Mouse (Mus musculus): ENCODE data around the gene Slc51a. TPM values are rescaled to one million over a fixed set of nuclear protein-coding genes. Genes with fewer than 3 reads are reported as not detected.
"Not testable (repeated sequence)": the region's sequence is repeated elsewhere in the genome, so short reads cannot be mapped to it uniquely, and the experiment has no call there.

Slc51a gene
- polyA plus RNA-seq, 1 experiment from 2014 or later = 2.9 TPM

DNA sequence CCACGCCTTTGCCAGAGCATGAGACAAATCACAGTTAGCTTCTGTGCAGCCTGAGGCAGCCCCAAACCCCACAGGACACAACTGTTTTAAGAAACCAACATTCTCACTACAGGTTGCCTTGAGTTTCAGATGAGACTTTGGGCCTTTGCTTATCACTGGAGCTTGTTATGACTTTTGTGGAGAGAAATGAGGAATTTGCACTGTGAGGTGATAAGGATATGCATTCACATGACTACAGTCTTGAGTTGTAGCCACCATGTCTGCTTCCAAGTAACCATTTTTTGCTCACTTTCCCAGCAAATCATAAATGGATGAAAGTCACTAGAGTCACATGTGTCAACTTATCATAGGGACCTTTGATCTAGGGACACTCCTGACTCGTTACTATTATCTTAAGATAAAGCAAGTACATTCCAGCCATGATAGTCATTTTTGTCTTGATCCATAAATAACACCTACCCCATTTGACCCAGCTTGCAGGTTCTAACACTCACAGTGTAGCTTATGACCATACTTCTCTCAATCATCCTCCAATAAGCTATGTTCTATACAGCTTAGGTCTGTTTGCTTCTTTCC lies 41.0 kb downstream of the Slc51a start:
- Histone ChIP-seq H3K4me2 (no peak overlapping the region), H3K27ac (ENCODE audit: poor library complexity, severe bottlenecking) (no peak overlapping the region), H3K9me3 (replicated peaks) (no peaks in the 10 kb centered on the region), H3K27me3 (replicated peaks) (no peaks in the 10 kb centered on the region), H3K9ac (no peak overlapping the region), H3K4me1 (replicated peaks) (peaks cover 13% of the 10 kb centered on the region), H3K36me3 (peaks cover 4% of the 10 kb centered on the region), H3K4me3 (no peak overlapping the region)
- WGBS = 43% methylated on average over 2 of the region's 2 CpGs
- no peak for ATAC-seq (ENCODE audit: insufficient number of reproducible peaks, low FRiP score)

DNA sequence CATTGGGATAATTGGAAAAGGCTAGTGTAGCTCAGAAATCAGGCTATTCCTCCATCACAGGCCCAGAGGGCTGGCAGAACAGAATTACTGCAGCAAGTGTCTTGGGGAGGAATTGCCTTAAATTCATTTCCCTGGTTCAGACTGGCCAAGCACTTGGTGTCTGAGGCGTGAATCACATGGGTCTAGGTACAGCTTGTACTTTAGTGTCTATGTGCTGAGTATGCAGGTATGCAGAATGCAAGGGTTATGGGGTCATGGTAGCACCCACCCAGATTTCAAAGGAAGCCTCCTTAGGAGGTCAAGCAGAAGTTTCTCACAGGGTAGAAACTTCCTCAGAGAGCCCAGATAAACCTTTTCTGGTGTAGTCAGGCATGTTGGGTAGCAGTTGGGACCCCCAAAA lies 42.1 kb downstream of the Slc51a start:
- 89% methylated on average over 1 of the region's 1 CpGs for WGBS
- Histone ChIP-seq H3K4me2 (no peak overlapping the region), H3K9ac (no peak overlapping the region)

DNA sequence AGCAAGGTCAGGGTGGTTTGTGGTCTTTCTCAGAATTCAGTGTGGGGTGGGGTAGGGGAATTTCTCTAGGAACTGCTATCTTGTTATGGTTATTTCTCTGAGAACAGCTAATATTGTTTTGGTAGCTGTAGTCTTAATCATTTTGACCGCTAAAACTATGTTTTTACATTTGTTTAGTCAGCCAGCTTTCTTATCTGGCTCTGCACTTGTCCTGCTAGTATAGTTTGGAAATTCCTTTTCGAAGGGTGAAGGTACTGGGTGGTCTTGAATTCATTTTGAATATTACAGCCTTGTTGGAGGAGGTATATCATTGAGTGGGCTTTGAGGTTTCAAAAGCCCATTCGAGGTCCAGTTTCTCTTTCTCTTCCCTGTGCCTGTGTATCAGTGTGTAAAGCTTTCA lies 43.1 kb downstream of the Slc51a start:
- H3K4me3 ChIP-seq; H3K9ac ChIP-seq; H3K27ac ChIP-seq (ENCODE audit: poor library complexity, severe bottlenecking); H3K4me2 ChIP-seq; H3K36me3 ChIP-seq; ATAC-seq (ENCODE audit: insufficient number of reproducible peaks, low FRiP score); H3K27me3 ChIP-seq (replicated peaks); H3K9me3 ChIP-seq (replicated peaks): not testable (repeated sequence)
- 72% methylated on average over 3 of the region's 3 CpGs for WGBS
- H3K4me1 ChIP-seq (replicated peaks) = peaks cover 13% of the 10 kb centered on the region

More for the DNA sequence above, 42.1 kb downstream of the Slc51a start:
- no peak overlapping the region for H3K27ac ChIP-seq (ENCODE audit: poor library complexity, severe bottlenecking)
- peaks cover 13% of the 10 kb centered on the region for H3K4me1 ChIP-seq (replicated peaks)
- H3K4me3 ChIP-seq = no peak overlapping the region
- no peaks in the 10 kb centered on the region for H3K27me3 ChIP-seq (replicated peaks)
- H3K36me3 ChIP-seq = 0 out of 2 replicates have a peak, but pooled peaks cover 4% of the 10 kb centered on the region
- no peaks in the 10 kb centered on the region for H3K9me3 ChIP-seq (replicated peaks)
- ATAC-seq (ENCODE audit: insufficient number of reproducible peaks, low FRiP score) = no peak

DNA sequence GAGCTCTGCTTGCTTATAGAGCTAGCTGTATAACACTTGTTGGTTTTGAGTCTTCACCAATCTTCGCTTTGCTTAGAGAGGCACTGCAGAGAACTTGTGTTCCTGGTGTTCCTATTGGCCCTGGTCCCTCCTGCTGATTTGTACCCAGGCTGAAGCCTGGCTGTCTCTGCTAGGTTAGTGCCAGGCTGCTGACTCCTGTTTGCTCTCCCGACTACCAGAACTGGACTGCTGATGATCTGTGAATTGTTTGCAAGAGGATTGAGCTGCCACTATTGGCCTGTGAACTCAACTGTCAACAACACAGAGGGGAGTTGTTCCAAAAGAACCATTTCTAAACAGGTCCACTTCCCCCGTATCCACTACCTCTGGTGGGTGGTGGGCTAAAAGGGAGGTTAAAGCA lies 46.2 kb downstream of the Slc51a start:
- H3K4me2 ChIP-seq = no peak overlapping the region
- no peak overlapping the region for H3K4me3 ChIP-seq
- ATAC-seq (ENCODE audit: insufficient number of reproducible peaks, low FRiP score) = no peak
- H3K4me1 ChIP-seq (replicated peaks) = peaks cover 8% of the 10 kb centered on the region
- H3K9ac ChIP-seq = no peak overlapping the region
- H3K9me3 ChIP-seq (replicated peaks) = no peaks in the 10 kb centered on the region
- no peaks in the 10 kb centered on the region for H3K27me3 ChIP-seq (replicated peaks)
- no peak overlapping the region for H3K27ac ChIP-seq (ENCODE audit: poor library complexity, severe bottlenecking)
- peaks cover 11% of the 10 kb centered on the region; the same call in 1 of the 2 replicates for H3K36me3 ChIP-seq
- 83% methylated on average over 3 of the region's 3 CpGs for WGBS

DNA sequence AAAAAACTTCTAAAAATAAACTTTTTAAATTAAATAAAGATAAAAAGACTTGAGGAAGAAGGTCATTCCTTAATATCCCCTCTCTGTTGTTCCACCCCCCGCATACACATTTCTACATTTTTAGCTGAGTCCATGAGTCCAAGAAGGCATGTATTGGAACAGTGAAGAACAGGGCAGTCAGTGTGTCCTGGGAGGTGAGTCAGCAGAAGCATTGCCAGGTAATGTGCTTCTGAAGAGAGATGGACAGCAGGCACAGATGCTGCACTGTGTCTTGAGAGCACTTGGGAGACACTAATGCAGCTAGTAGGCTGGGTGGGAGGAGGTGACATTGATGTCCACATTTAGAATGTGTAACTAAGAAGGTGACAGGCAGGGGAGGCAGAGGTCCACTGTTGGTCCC lies 50.4 kb downstream of the Slc51a start:
- H3K27me3 ChIP-seq (replicated peaks) = no peaks in the 10 kb centered on the region
- no peak; the same call in 1 of the 2 replicates for ATAC-seq (ENCODE audit: insufficient number of reproducible peaks, low FRiP score)
- H3K4me1 ChIP-seq (replicated peaks) = peaks cover 20% of the 10 kb centered on the region
- H3K9ac ChIP-seq = no peak overlapping the region
- H3K4me3 ChIP-seq = no peak overlapping the region
- H3K9me3 ChIP-seq (replicated peaks) = no peaks in the 10 kb centered on the region
- no peak overlapping the region for H3K4me2 ChIP-seq
- peaks cover 8% of the 10 kb centered on the region; the same call in 1 of the 2 replicates for H3K36me3 ChIP-seq
- H3K27ac ChIP-seq (ENCODE audit: poor library complexity, severe bottlenecking) = no peak overlapping the region
- WGBS = 91% methylated on average over 1 of the region's 1 CpGs

DNA sequence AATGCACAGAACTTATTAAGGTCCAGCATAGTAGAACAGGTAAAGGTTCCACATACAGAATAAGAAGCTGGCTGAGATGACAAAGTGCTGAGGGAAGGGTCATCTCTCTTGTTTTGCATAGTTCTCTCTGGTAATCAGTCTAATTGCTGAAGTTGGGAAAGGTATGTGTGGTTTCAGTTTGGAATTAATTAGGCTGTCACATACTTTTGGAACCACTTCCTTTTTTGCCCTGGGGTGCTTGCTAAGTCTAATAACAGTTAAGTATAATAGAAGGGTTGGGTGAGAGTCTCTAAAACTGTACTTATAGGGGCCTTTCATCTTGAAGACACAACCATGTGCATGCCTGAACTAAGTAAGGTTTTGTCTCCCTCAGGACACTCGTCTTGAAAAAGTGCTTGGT lies 51.0 kb downstream of the Slc51a start:
- no peak overlapping the region for H3K4me3 ChIP-seq
- no peak overlapping the region for H3K9ac ChIP-seq
- no peaks in the 10 kb centered on the region for H3K27me3 ChIP-seq (replicated peaks)
- no peak overlapping the region for H3K27ac ChIP-seq (ENCODE audit: poor library complexity, severe bottlenecking)
- H3K4me1 ChIP-seq (replicated peaks) = peaks cover 25% of the 10 kb centered on the region
- 51% methylated on average over 1 of the region's 1 CpGs for WGBS
- H3K36me3 ChIP-seq = peaks cover 7% of the 10 kb centered on the region; the same call in 1 of the 2 replicates
- no peak for ATAC-seq (ENCODE audit: insufficient number of reproducible peaks, low FRiP score)
- H3K4me2 ChIP-seq = no peak overlapping the region
- H3K9me3 ChIP-seq (replicated peaks) = no peaks in the 10 kb centered on the region

DNA sequence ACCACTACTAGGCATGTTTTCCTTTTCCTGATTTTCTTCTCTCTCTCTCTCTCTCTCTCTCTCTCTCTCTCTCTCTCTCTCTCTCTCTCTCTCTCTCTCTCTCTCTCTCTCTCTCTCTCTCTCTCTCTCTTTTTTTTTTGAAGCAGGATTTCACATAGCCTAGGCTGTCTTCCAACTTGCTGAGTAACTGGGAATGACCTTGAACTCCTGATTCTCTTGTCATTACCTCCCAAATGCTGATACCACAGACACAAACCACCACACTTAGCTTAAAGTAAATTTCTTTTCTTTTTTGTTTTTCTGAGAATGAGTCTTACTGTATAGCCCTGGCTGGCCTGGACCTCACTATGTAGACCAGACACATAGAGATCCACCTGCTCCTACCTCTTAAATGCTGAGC lies 53.0 kb downstream of the Slc51a start:
- no peak for ATAC-seq (ENCODE audit: insufficient number of reproducible peaks, low FRiP score)
- Histone ChIP-seq H3K9ac (no peak overlapping the region), H3K27me3 (replicated peaks) (no peaks in the 10 kb centered on the region), H3K4me3 (no peak overlapping the region), H3K36me3 (0 out of 2 replicates have a peak, but pooled peaks cover 2% of the 10 kb centered on the region), H3K4me2 (no peak overlapping the region), H3K27ac (ENCODE audit: poor library complexity, severe bottlenecking) (peak overlapping the region; percentile 8; the same call in 1 of the 2 replicates), H3K9me3 (replicated peaks) (no peaks in the 10 kb centered on the region), H3K4me1 (replicated peaks) (peaks cover 31% of the 10 kb centered on the region)

DNA sequence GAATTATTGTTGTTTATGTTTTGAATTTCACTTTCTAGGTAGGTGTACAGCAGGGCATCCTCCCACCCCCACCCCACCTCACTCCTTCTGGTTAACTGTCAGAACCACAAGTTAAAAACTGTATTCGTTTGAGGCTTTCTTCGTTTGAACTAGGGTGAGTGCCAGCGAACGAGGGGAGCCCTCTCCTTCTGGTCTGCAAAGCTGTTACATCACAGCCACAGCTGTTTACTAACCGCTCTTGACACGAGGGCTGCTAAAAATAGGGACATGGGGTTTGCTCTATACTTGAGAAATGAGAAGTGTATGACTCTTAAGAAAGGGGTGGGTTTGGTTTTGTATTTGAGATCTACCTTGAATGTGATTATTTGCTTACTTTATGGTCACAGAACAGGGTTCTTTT lies 53.6 kb downstream of the Slc51a start:
- H3K4me3 ChIP-seq = 0 out of 2 replicates have a peak overlapping the region, but pooled peaks have one; percentile 13
- no peak for ATAC-seq (ENCODE audit: insufficient number of reproducible peaks, low FRiP score)
- no peaks in the 10 kb centered on the region for H3K9me3 ChIP-seq (replicated peaks)
- H3K27me3 ChIP-seq (replicated peaks) = no peaks in the 10 kb centered on the region
- H3K36me3 ChIP-seq = no peaks in the 10 kb centered on the region
- H3K4me1 ChIP-seq (replicated peaks) = peaks cover 34% of the 10 kb centered on the region
- H3K27ac ChIP-seq (ENCODE audit: poor library complexity, severe bottlenecking) = no peak overlapping the region
- no peak overlapping the region for H3K9ac ChIP-seq
- peak overlapping the region; percentile 43; the same call in 1 of the 2 replicates for H3K4me2 ChIP-seq
- 36% methylated on average over 6 of the region's 6 CpGs for WGBS

DNA sequence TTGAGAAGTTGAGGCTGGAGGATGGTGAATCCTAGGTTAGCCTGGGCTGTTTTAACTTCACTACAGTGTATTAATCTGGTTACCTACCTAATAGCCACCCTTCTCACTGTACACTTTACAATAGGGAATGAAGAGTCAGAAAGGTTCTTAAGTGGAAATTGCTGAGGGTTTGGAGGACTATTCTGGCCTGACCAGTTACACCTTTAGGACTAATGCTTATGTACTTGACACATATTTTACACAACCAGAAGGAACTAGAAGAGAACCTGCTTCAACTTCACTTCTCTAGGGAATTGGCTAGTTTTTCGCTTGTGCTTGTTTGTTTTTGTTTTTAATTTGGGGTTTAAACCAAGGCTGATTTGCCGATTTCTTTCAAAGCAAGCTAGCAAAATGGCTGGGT lies 54.5 kb downstream of the Slc51a start:
- WGBS = 71% methylated on average over 2 of the region's 2 CpGs
- Histone ChIP-seq H3K9ac (no peak overlapping the region), H3K4me1 (replicated peaks) (peaks cover 34% of the 10 kb centered on the region), H3K27ac (ENCODE audit: poor library complexity, severe bottlenecking) (no peak overlapping the region), H3K4me3 (no peak overlapping the region), H3K27me3 (replicated peaks) (no peaks in the 10 kb centered on the region), H3K36me3 (no peaks in the 10 kb centered on the region), H3K4me2 (no peak overlapping the region), H3K9me3 (replicated peaks) (no peaks in the 10 kb centered on the region)
- ATAC-seq (ENCODE audit: insufficient number of reproducible peaks, low FRiP score) = no peak

DNA sequence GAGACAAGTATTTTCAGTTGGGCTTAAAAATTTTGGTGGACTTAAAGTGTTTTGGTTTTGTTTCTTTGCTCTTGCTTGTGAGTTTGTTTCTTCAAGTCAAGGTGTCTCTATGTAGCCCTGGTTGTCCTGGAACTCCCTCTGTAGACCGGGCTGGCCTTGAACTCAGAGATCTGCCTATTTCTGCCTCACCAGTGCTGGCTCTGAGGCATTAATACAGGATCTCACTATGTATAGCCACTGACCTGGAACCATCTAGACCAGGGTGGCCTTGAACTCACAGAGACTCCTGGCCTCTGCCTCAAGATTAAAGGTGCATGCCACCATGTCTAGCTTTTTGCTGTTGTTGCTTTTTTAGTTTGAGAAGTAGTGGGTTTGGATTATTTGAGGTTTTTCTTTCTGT lies 55.8 kb downstream of the Slc51a start:
- H3K9ac ChIP-seq = 0 out of 2 replicates have a peak overlapping the region, but pooled peaks have one; percentile 85
- no peak overlapping the region for H3K27ac ChIP-seq (ENCODE audit: poor library complexity, severe bottlenecking)

DNA sequence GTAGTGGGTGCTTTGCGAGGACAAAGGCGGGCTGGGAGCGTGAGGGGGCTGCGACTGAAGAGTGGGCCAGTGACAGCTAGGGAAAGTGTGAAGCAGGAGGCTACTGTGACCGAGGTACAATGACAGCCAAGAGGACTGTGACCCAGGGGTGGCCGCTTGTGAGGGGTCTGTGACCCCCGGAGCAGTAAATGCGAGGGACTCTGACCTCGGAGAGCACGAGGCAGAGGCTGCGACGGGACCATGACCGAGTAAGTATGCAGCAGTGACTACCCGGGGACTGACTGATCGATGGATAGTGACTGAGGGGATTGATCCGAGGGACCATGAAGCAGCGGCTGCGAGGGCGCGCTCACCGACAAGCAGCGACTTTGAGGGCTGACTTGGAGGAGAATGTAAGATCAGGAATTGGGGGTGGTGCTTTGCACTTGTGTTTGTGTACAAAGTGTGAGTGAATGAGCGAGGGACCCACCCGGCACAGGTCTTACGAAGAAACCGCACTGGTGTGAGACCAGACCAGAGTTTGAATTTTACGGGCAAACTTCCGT lies 56.6 kb downstream of the Slc51a start:
- no peaks in the 10 kb centered on the region for H3K36me3 ChIP-seq
- no peaks in the 10 kb centered on the region for H3K27me3 ChIP-seq (replicated peaks)
- H3K4me3 ChIP-seq = peak overlapping the region; percentile 75
- H3K9ac ChIP-seq = peak overlapping the region; percentile 85
- 1% methylated on average over 28 of the region's 28 CpGs for WGBS
- peak overlapping the region; percentile 88 for H3K27ac ChIP-seq (ENCODE audit: poor library complexity, severe bottlenecking)
- H3K9me3 ChIP-seq (replicated peaks) = no peaks in the 10 kb centered on the region
- peaks cover 28% of the 10 kb centered on the region for H3K4me1 ChIP-seq (replicated peaks)
- ATAC-seq (ENCODE audit: insufficient number of reproducible peaks, low FRiP score) = peak; percentile 61
- H3K4me2 ChIP-seq = peak overlapping the region; percentile 88

More for the DNA sequence above, 55.8 kb downstream of the Slc51a start:
- H3K4me3 ChIP-seq = peak overlapping the region; percentile 75
- H3K27me3 ChIP-seq (replicated peaks) = no peaks in the 10 kb centered on the region
- peak overlapping the region; percentile 88 for H3K4me2 ChIP-seq
- no peaks in the 10 kb centered on the region for H3K9me3 ChIP-seq (replicated peaks)
- no peak for ATAC-seq (ENCODE audit: insufficient number of reproducible peaks, low FRiP score)
- WGBS = 86% methylated on average over 1 of the region's 1 CpGs
- peaks cover 28% of the 10 kb centered on the region for H3K4me1 ChIP-seq (replicated peaks)
- H3K36me3 ChIP-seq = no peaks in the 10 kb centered on the region

Data from heart, embryonic 12.5 days (tissue).